Mouse (Mus musculus) CD4-positive naive resting alpha-beta T cell, adult 57 days (primary cell): Measurements from ENCODE around the gene Gm5065. TPM values are rescaled to one million over a fixed set of nuclear protein-coding genes. Genes with fewer than 3 reads are reported as not detected.

ENCODE experiments used
- total RNA-seq: library from RNA; stranded (reverse); gene quantifications from one replicate; pipeline ENCODE4 v1.2.4, GENCODE M21; 2023

Gene Gm5065
- not detected for total RNA-seq

GRCm38 (mm10) chr7:5350237-5350636 is at the start of gene Gm5065:
Gm5065 (plus strand) TSS chr7:5350537.

GRCm38 (mm10) chr7:5350935-5351334 is 598 bp downstream of the Gm5065 start, which contains the start of gene Nlrp2:
Nlrp2 (minus strand) TSS chr7:5351035.

Other genes with a start within 250 kb of the Gm5065 start
- not detected for gene Rfpl4, start 233.6 kb upstream of the Gm5065 start, total RNA-seq
- not detected for gene Rasl2-9, start 224.6 kb upstream of the Gm5065 start, total RNA-seq
- gene Vmn1r55, start 200.9 kb upstream of the Gm5065 start, total RNA-seq: not detected
- not detected for gene Vmn1r56, start 153.8 kb upstream of the Gm5065 start, total RNA-seq
- not detected for gene Vmn1r57, start 132.0 kb upstream of the Gm5065 start, total RNA-seq
- not detected for gene Nlrp2, start 498 bp downstream of the Gm5065 start, total RNA-seq
- gene Vmn1r58, start 62.9 kb downstream of the Gm5065 start, total RNA-seq: not detected
- not detected for gene Vmn1r59, start 106.2 kb downstream of the Gm5065 start, total RNA-seq
- not detected for gene Vmn2r28, start 143.4 kb downstream of the Gm5065 start, total RNA-seq
- not detected for gene Vmn1r60, start 196.8 kb downstream of the Gm5065 start, total RNA-seq